ENCODE assay signal across 7 mouse cellular contexts in genomic region chr1:190168761-190169671, GRCm38 (mm10). TPM values are rescaled to one million over a fixed set of nuclear protein-coding genes. Genes with fewer than 3 reads are reported as not detected.
DNase-seq lines count a peak whose midpoint lies in the region; ATAC-seq lines count a peak whose summit lies in the region.

No protein-coding gene starts in this region.

- no peak overlapping the region for H3K27ac ChIP-seq in embryonic facial prominence, embryonic 15.5 days (replicated peaks)
- H3K27ac ChIP-seq in hindbrain, embryonic 16.5 days (ENCODE audit: low read depth, low read length): peak overlapping the region; percentile 71

- peaks cover 31% of the 10 kb centered on the region for H3K4me1 ChIP-seq in embryonic facial prominence, embryonic 15.5 days
- peaks cover 23% of the 10 kb centered on the region for H3K4me1 ChIP-seq in hindbrain, embryonic 16.5 days (ENCODE audit: control insufficient read depth, insufficient read depth, low read depth, low read length)

- ATAC-seq in embryonic facial prominence, embryonic 15.5 days (ENCODE audit: insufficient number of reproducible peaks, low FRiP score, low TSS enrichment, low read depth): no peak
- peak; percentile 46 for ATAC-seq in hindbrain, embryonic 16.5 days
- ATAC-seq in megakaryocyte progenitor cell, adult 5-6 weeks (replicated peaks; ENCODE audit: poor library complexity): peak; percentile 42

- H3K36me3 ChIP-seq in embryonic facial prominence, embryonic 15.5 days: no peaks in the 10 kb centered on the region
- H3K36me3 ChIP-seq in hindbrain, embryonic 16.5 days (ENCODE audit: control insufficient read depth, insufficient read depth, low read length): no peaks in the 10 kb centered on the region

- peak overlapping the region; percentile 95 for H3K4me2 ChIP-seq in embryonic facial prominence, embryonic 15.5 days (replicated peaks)
- H3K4me2 ChIP-seq in hindbrain, embryonic 16.5 days (ENCODE audit: low read length): peak overlapping the region; percentile 98

- no peaks in the 10 kb centered on the region for H3K9me3 ChIP-seq in embryonic facial prominence, embryonic 15.5 days (replicated peaks)
- H3K9me3 ChIP-seq in hindbrain, embryonic 16.5 days (ENCODE audit: control insufficient read depth, low read length): no peaks in the 10 kb centered on the region

- H3K27me3 ChIP-seq in embryonic facial prominence, embryonic 15.5 days: peaks cover 63% of the 10 kb centered on the region
- H3K27me3 ChIP-seq in hindbrain, embryonic 16.5 days (replicated peaks; ENCODE audit: control insufficient read depth, insufficient read depth, low read length): peaks cover 4% of the 10 kb centered on the region

- H3K9ac ChIP-seq in embryonic facial prominence, embryonic 15.5 days: peak overlapping the region; percentile 39
- peak overlapping the region; percentile 71 for H3K9ac ChIP-seq in hindbrain, embryonic 16.5 days (ENCODE audit: low read depth, low read length)

- H3K4me3 ChIP-seq in embryonic facial prominence, embryonic 15.5 days (replicated peaks): peak overlapping the region; percentile 65
- H3K4me3 ChIP-seq in hindbrain, embryonic 16.5 days (ENCODE audit: low read length): peak overlapping the region; percentile 64

- WGBS in embryonic facial prominence, embryonic 15.5 days: 1% methylated on average over 51 of the region's 51 CpGs
- under 1% methylated on average over 50 of the region's 51 CpGs for WGBS in hindbrain, embryonic 16.5 days

- DNase-seq in thymus, postnatal 4 days: peak; percentile 10
- DNase-seq in thymus, postnatal 14 days: no peak
- DNase-seq in urinary bladder, postnatal 25 days (ENCODE audit: low spot score): no peak
- no peak for DNase-seq in layer of hippocampus, postnatal 10 days (ENCODE audit: low spot score in 2 of 2)

RNA-seq across cellular contexts. Expression of gene Prox1, which starts 1.5 kb away (rescaled TPM):
- 2.4 and 3.3 TPM in 2 replicates for polyA plus RNA-seq in embryonic facial prominence, embryonic 15.5 days (2015; fragmentation: Nextera tagmentation; extraction: Ambion mirVana)
- polyA plus RNA-seq in hindbrain, embryonic 16.5 days (2015; fragmentation: Nextera tagmentation; extraction: Ambion mirVana): 6.1 and 6.9 TPM in 2 replicates
- not detected in 2 replicates for total RNA-seq in megakaryocyte progenitor cell, adult 5-6 weeks (2015)
- total RNA-seq in megakaryocyte progenitor cell, adult 5-6 weeks (2017): not detected in 2 replicates
- 100 to 1,000 TPM in 1 of 2 experiments, 10 to 100 TPM in 1; 91.1 to 106 TPM for total RNA-seq in layer of hippocampus, postnatal 10 days (2021)

Comparison
In these comparisons a context has a peak if more than half of its experiments do, and no peak if none do; other contexts are left out.
1. RNA of gene Prox1, which starts 1.5 kb away (total RNA-seq): 91.1 to 106 TPM in layer of hippocampus, postnatal 10 days; not detected in megakaryocyte progenitor cell, adult 5-6 weeks; every median in the first group is over 10 times any median in the second.